Mouse (Mus musculus) hindbrain, embryonic 11.5 days (tissue): ENCODE measurements around the gene Tnfrsf1b. TPM values are rescaled to one million over a fixed set of nuclear protein-coding genes. Genes with fewer than 3 reads are reported as not detected.

ENCODE experiments used
- ATAC-seq: fragments of 200-750 bp; cut with Nextera tagmentation; 2 replicates; pipeline ENCODE4 v1.8.0; 2017; ENCODE audit warnings: mild to moderate bottlenecking, moderate TSS enrichment, moderate library complexity; ENCODE audit not compliant: low FRiP score
- DNase-seq: peaks from one replicate; pipeline ENCODE4 v3.0.0-alpha.2; 2015; ENCODE audit warnings: low spot score
- H3K27ac ChIP-seq: fragments of 300-500 bp; sonication (generic); 2 replicates; pipeline ENCODE4 v1.5.1; 2014; ENCODE audit warnings: mild to moderate bottlenecking, low read depth, low read length
- H3K27me3 ChIP-seq: fragments of 300-500 bp; sonication (generic); 2 replicates; pipeline ENCODE4 v1.6.1; 2014; ENCODE audit warnings: mild to moderate bottlenecking, low read length, moderate library complexity, mixed read lengths; ENCODE audit not compliant: control insufficient read depth, insufficient read depth
- H3K36me3 ChIP-seq: fragments of 300-500 bp; sonication (generic); 2 replicates; pipeline ENCODE4 v1.6.1; 2014; ENCODE audit warnings: mild to moderate bottlenecking, low read length, moderate library complexity, mixed read lengths; ENCODE audit not compliant: control insufficient read depth, insufficient read depth
- H3K4me1 ChIP-seq: fragments of 300-500 bp; sonication (generic); replicated peaks from 2 replicates; pipeline ENCODE4 v1.6.1; 2014; ENCODE audit warnings: low read length, mixed read lengths; ENCODE audit not compliant: control insufficient read depth, insufficient read depth
- H3K4me2 ChIP-seq: fragments of 300-500 bp; sonication (generic); replicated peaks from 2 replicates; pipeline ENCODE4 v1.6.1; 2014; ENCODE audit warnings: mild to moderate bottlenecking, low read depth, low read length
- H3K4me3 ChIP-seq: fragments of 300-500 bp; sonication (generic); 2 replicates; pipeline ENCODE4 v1.5.1; 2014; ENCODE audit warnings: low read depth, low read length
- H3K9ac ChIP-seq: fragments of 300-500 bp; sonication (generic); 2 replicates; pipeline ENCODE4 v1.6.1; 2014; ENCODE audit warnings: low read depth, low read length
- H3K9me3 ChIP-seq: fragments of 300-500 bp; sonication (generic); 2 replicates; pipeline ENCODE4 v1.6.1; 2016; ENCODE audit warnings: low read length; ENCODE audit not compliant: control insufficient read depth
- WGBS: fragments of 180-500 bp; shearing (Covaris S2); extraction: QIAGEN DNeasy Blood & Tissue Kit; methylation state at CpG from one replicate; pipeline ENCODE4 v1.1.7; 2014; 5-methylcytosine and 5-hydroxymethylcytosine counted together
- polyA plus RNA-seq: library from polyadenylated mRNA; unstranded; fragments of >200 nt; fragmentation: Nextera tagmentation; extraction: Ambion mirVana; gene quantifications from 2 replicates; pipeline ENCODE4 v1.2.1, GENCODE M21; 2014

The Tnfrsf1b gene
- polyA plus RNA-seq, 1 experiment from 2014 or later = 1.6 TPM

GRCm38 (mm10) chr4:145247556-145247955, 886 bp upstream of the Tnfrsf1b start:
- Histone ChIP-seq H3K27ac (no peak overlapping the region), H3K4me2 (no peak overlapping the region), H3K4me3 (no peak overlapping the region), H3K9ac (no peak overlapping the region), H3K9me3 (no peaks in the 10 kb centered on the region), H3K27me3 (peaks cover 9% of the 10 kb centered on the region), H3K4me1 (0 out of 2 replicates have a peak, but pooled peaks cover 3% of the 10 kb centered on the region), H3K36me3 (no peaks in the 10 kb centered on the region)
- no peak for ATAC-seq
- DNase-seq = no peak
- WGBS = 68% methylated on average over 2 of the region's 2 CpGs

DNA sequence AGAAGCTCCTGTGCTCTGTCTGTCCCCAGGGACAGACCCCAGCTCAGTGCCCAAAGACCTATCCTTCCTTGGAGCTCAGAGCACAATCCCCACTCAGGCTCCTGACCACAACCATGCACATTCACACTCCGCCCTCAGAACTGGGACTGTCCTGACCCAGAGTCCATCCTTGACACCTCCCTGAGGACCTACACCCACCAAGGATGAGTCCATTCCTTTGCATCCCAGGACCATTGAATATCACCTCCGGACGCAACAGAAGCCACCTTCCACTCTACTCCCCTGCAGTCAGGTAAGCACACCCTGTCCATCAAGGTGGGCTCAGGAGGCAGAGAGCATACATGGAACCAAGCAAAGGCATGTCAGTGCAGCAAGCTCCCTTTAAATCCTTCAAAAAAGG, 1.1 kb downstream of the Tnfrsf1b start:
- 86% methylated on average over 3 of the region's 3 CpGs for WGBS
- H3K9ac ChIP-seq = no peak overlapping the region
- DNase-seq = no peak
- peak overlapping the region; percentile 79; the same call in 1 of the 2 replicates for H3K4me2 ChIP-seq
- no peak for ATAC-seq
- peaks cover 9% of the 10 kb centered on the region for H3K27me3 ChIP-seq
- H3K9me3 ChIP-seq = no peaks in the 10 kb centered on the region
- no peak overlapping the region for H3K4me3 ChIP-seq
- no peak overlapping the region for H3K27ac ChIP-seq
- 0 out of 2 replicates have a peak, but pooled peaks cover 3% of the 10 kb centered on the region for H3K4me1 ChIP-seq
- H3K36me3 ChIP-seq = no peaks in the 10 kb centered on the region

GRCm38 (mm10) chr4:145244676-145245075, 2.0 kb downstream of the Tnfrsf1b start:
- Histone ChIP-seq H3K9me3 (no peaks in the 10 kb centered on the region), H3K4me1 (0 out of 2 replicates have a peak, but pooled peaks cover 3% of the 10 kb centered on the region), H3K27ac (no peak overlapping the region), H3K27me3 (peaks cover 9% of the 10 kb centered on the region), H3K4me3 (no peak overlapping the region), H3K9ac (no peak overlapping the region), H3K4me2 (no peak overlapping the region), H3K36me3 (no peaks in the 10 kb centered on the region)
- ATAC-seq (no peak), DNase-seq (no peak)
- WGBS = 89% methylated on average over 2 of the region's 2 CpGs

GRCm38 (mm10) chr4:145242719-145243350, 3.8 kb downstream of the Tnfrsf1b start:
- Histone ChIP-seq H3K9ac (no peak overlapping the region), H3K9me3 (no peaks in the 10 kb centered on the region), H3K36me3 (no peaks in the 10 kb centered on the region), H3K4me3 (no peak overlapping the region), H3K4me1 (0 out of 2 replicates have a peak, but pooled peaks cover 3% of the 10 kb centered on the region), H3K27me3 (peaks cover 9% of the 10 kb centered on the region), H3K27ac (no peak overlapping the region), H3K4me2 (no peak overlapping the region)
- DNase-seq (no peak), ATAC-seq (no peak)
- 81% methylated on average over 1 of the region's 1 CpGs for WGBS

- no peak for ATAC-seq
- 72% methylated on average over 4 of the region's 4 CpGs for WGBS
- no peaks in the 10 kb centered on the region for H3K36me3 ChIP-seq
Observed at GRCm38 (mm10) chr4:145240723-145241231, 5.9 kb downstream of the Tnfrsf1b start.

GRCm38 (mm10) chr4:145239049-145239830, 7.4 kb downstream of the Tnfrsf1b start:
- Histone ChIP-seq H3K9ac (no peak overlapping the region), H3K9me3 (no peaks in the 10 kb centered on the region), H3K36me3 (no peaks in the 10 kb centered on the region), H3K4me1 (no peaks in the 10 kb centered on the region), H3K27me3 (no peaks in the 10 kb centered on the region), H3K27ac (no peak overlapping the region), H3K4me2 (no peak overlapping the region), H3K4me3 (no peak overlapping the region)
- ATAC-seq (0 out of 2 replicates have a peak, but pooled peaks have one; percentile 37), DNase-seq (no peak)
- 74% methylated on average over 4 of the region's 4 CpGs for WGBS

More at GRCm38 (mm10) chr4:145240723-145241231, 5.9 kb downstream of the Tnfrsf1b start:
- no peaks in the 10 kb centered on the region for H3K9me3 ChIP-seq
- no peaks in the 10 kb centered on the region; the same call in 1 of the 2 replicates for H3K27me3 ChIP-seq
- no peak overlapping the region for H3K9ac ChIP-seq
- no peak overlapping the region for H3K27ac ChIP-seq
- no peak for DNase-seq
- H3K4me1 ChIP-seq = no peaks in the 10 kb centered on the region
- no peak overlapping the region for H3K4me3 ChIP-seq
- no peak overlapping the region for H3K4me2 ChIP-seq

- DNase-seq = no peak
- H3K36me3 ChIP-seq = no peaks in the 10 kb centered on the region
- no peak for ATAC-seq
- no peak overlapping the region for H3K27ac ChIP-seq
- H3K4me2 ChIP-seq = no peak overlapping the region
- H3K4me3 ChIP-seq = no peak overlapping the region
- WGBS = 88% methylated on average over 7 of the region's 7 CpGs
- H3K4me1 ChIP-seq = no peaks in the 10 kb centered on the region
- no peaks in the 10 kb centered on the region for H3K9me3 ChIP-seq
- H3K9ac ChIP-seq = no peak overlapping the region
- no peaks in the 10 kb centered on the region for H3K27me3 ChIP-seq
Observed at GRCm38 (mm10) chr4:145236027-145236426, 10.6 kb downstream of the Tnfrsf1b start.

GRCm38 (mm10) chr4:145233487-145234228, 13.0 kb downstream of the Tnfrsf1b start:
- Histone ChIP-seq H3K9ac (no peak overlapping the region), H3K4me1 (no peaks in the 10 kb centered on the region), H3K27ac (no peak overlapping the region), H3K27me3 (no peaks in the 10 kb centered on the region), H3K9me3 (no peaks in the 10 kb centered on the region), H3K4me3 (no peak overlapping the region), H3K4me2 (no peak overlapping the region), H3K36me3 (no peaks in the 10 kb centered on the region)
- 37% methylated on average over 3 of the region's 3 CpGs for WGBS
- ATAC-seq (no peak), DNase-seq (no peak)
